Mouse (Mus musculus) regulatory T cell (primary cell): ENCODE results near the gene Sema5a.

Source experiments
- in situ Hi-C: fragments of 300-600 bp; cut with MboI, MseI; formaldehyde crosslinking; loops from one replicate; pipeline ENCODE4 v1.15.1; 2025; ENCODE audit warnings: high pct_unique_total_duplicates

The Sema5a gene

GRCm38 (mm10) chr15:32247281-32247680 lies 2.7 kb downstream of the Sema5a start:
- in situ Hi-C loops, result no loop called here

GRCm38 (mm10) chr15:32254806-32255205 lies 10.2 kb downstream of the Sema5a start:
- in situ Hi-C loops, result no loop called here

- in situ Hi-C loops, result no loop called here
Observed at GRCm38 (mm10) chr15:32257340-32257739, 12.7 kb downstream of the Sema5a start.

- in situ Hi-C loops, result no loop called here
Observed at GRCm38 (mm10) chr15:32257886-32258319, 13.3 kb downstream of the Sema5a start.

GRCm38 (mm10) chr15:32259362-32260096 lies 14.9 kb downstream of the Sema5a start:
- in situ Hi-C loops, result no loop called here

GRCm38 (mm10) chr15:32260942-32261341 lies 16.3 kb downstream of the Sema5a start:
- in situ Hi-C loops, result no loop called here

GRCm38 (mm10) chr15:32263651-32264050 lies 19.0 kb downstream of the Sema5a start:
- in situ Hi-C loops, result no loop called here

- in situ Hi-C loops, result no loop called here
Observed at GRCm38 (mm10) chr15:32264822-32265377, 20.3 kb downstream of the Sema5a start.

- in situ Hi-C loops, result no loop called here
Observed at GRCm38 (mm10) chr15:32265378-32265934, 20.8 kb downstream of the Sema5a start.

- in situ Hi-C loops, result no loop called here
Observed at GRCm38 (mm10) chr15:32266122-32266820, 21.7 kb downstream of the Sema5a start.

- in situ Hi-C loops, result no loop called here
Observed at GRCm38 (mm10) chr15:32270106-32270505, 25.5 kb downstream of the Sema5a start.

GRCm38 (mm10) chr15:32273925-32274324 lies 29.3 kb downstream of the Sema5a start:
- in situ Hi-C loops, result no loop called here

- in situ Hi-C loops, result no loop called here
Observed at GRCm38 (mm10) chr15:32275020-32275419, 30.4 kb downstream of the Sema5a start.

- in situ Hi-C loops, result no loop called here
Observed at GRCm38 (mm10) chr15:32278600-32278999, 34.0 kb downstream of the Sema5a start.

GRCm38 (mm10) chr15:32281374-32281773 lies 36.8 kb downstream of the Sema5a start:
- in situ Hi-C loops, result no loop called here

GRCm38 (mm10) chr15:32284688-32285087 lies 40.1 kb downstream of the Sema5a start:
- in situ Hi-C loops, result no loop called here

- in situ Hi-C loops, result no loop called here
Observed at GRCm38 (mm10) chr15:32286296-32286695, 41.7 kb downstream of the Sema5a start.

GRCm38 (mm10) chr15:32288480-32288879 lies 43.9 kb downstream of the Sema5a start:
- in situ Hi-C loops, result no loop called here

GRCm38 (mm10) chr15:32291000-32291399 lies 46.4 kb downstream of the Sema5a start:
- in situ Hi-C loops, result no loop called here

GRCm38 (mm10) chr15:32296523-32296922 lies 51.9 kb downstream of the Sema5a start:
- in situ Hi-C loops, result no loop called here

- in situ Hi-C loops, result no loop called here
Observed at GRCm38 (mm10) chr15:32297266-32297665, 52.7 kb downstream of the Sema5a start.

- in situ Hi-C loops, result no loop called here
Observed at GRCm38 (mm10) chr15:32298525-32298924, 53.9 kb downstream of the Sema5a start.
